Mouse (Mus musculus) limb, embryonic 15.5 days (tissue): ENCODE measurements around the gene Ppp1r11. TPM values are rescaled to one million over a fixed set of nuclear protein-coding genes. Genes with fewer than 3 reads are reported as not detected.

Experiments used
- ATAC-seq: fragments of 200-750 bp; cut with Nextera tagmentation; 2 replicates; pipeline ENCODE4 v1.8.0; 2017; ENCODE audit warnings: low read depth, moderate TSS enrichment; ENCODE audit not compliant: insufficient number of reproducible peaks, low FRiP score, low TSS enrichment
- H3K27ac ChIP-seq: fragments of 300-500 bp; sonication (generic); 2 replicates; pipeline ENCODE4 v1.5.1; 2015; ENCODE audit warnings: moderate library complexity, mild to moderate bottlenecking, inconsistent platforms
- H3K27me3 ChIP-seq: fragments of 300-500 bp; sonication (generic); 2 replicates; pipeline ENCODE4 v1.6.1; 2015; ENCODE audit warnings: inconsistent platforms
- H3K36me3 ChIP-seq: fragments of 300-500 bp; sonication (generic); 2 replicates; pipeline ENCODE4 v1.6.1; 2015; ENCODE audit warnings: inconsistent platforms
- H3K4me1 ChIP-seq: fragments of 300-500 bp; sonication (generic); 2 replicates; pipeline ENCODE4 v1.6.1; 2015; ENCODE audit warnings: inconsistent platforms
- H3K4me2 ChIP-seq: fragments of 300-500 bp; sonication (generic); 2 replicates; pipeline ENCODE4 v1.6.1; 2015; ENCODE audit warnings: mild to moderate bottlenecking, inconsistent platforms
- H3K4me3 ChIP-seq: fragments of 300-500 bp; sonication (generic); 2 replicates; pipeline ENCODE4 v1.5.1; 2015; ENCODE audit warnings: mild to moderate bottlenecking, inconsistent platforms
- H3K9ac ChIP-seq: fragments of 300-500 bp; sonication (generic); 2 replicates; pipeline ENCODE4 v1.6.1; 2015; ENCODE audit warnings: inconsistent platforms
- H3K9me3 ChIP-seq: fragments of 300-500 bp; sonication (generic); 2 replicates; pipeline ENCODE4 v1.6.1; 2016; ENCODE audit warnings: inconsistent platforms
- WGBS: fragments of 180-500 bp; shearing (Covaris S2); methylation state at CpG from one replicate; pipeline ENCODE4 v1.1.7; 2015; 5-methylcytosine and 5-hydroxymethylcytosine counted together
- polyA plus RNA-seq: library from polyadenylated mRNA; unstranded; fragments of >200 nt; fragmentation: Nextera tagmentation; extraction: Ambion mirVana; gene quantifications from 2 replicates; pipeline ENCODE4 v1.2.1, GENCODE M21; 2015

Ppp1r11 gene
- polyA plus RNA-seq, 1 experiment from 2014 or later, result 106 TPM

- H3K9ac ChIP-seq, result no peak overlapping the region
- H3K4me3 ChIP-seq, result no peak overlapping the region
- 68% methylated on average over 3 of the region's 3 CpGs for WGBS
- no peaks in the 10 kb centered on the region for H3K27me3 ChIP-seq
- H3K27ac ChIP-seq, result no peak overlapping the region
- no peaks in the 10 kb centered on the region for H3K9me3 ChIP-seq
- no peaks in the 10 kb centered on the region for H3K36me3 ChIP-seq
- no peak overlapping the region for H3K4me2 ChIP-seq
- no peak for ATAC-seq
- H3K4me1 ChIP-seq, result no peaks in the 10 kb centered on the region
Measured at GRCm38 (mm10) chr17:36903651-36904050, 47.9 kb downstream of the Ppp1r11 start.

GRCm38 (mm10) chr17:36900691-36901090 is 50.9 kb downstream of the Ppp1r11 start:
- H3K36me3 ChIP-seq, result no peaks in the 10 kb centered on the region
- H3K9me3 ChIP-seq, result no peaks in the 10 kb centered on the region
- no peak overlapping the region for H3K4me2 ChIP-seq
- no peak overlapping the region for H3K4me3 ChIP-seq
- no peaks in the 10 kb centered on the region for H3K4me1 ChIP-seq
- H3K27ac ChIP-seq, result no peak overlapping the region
- no peaks in the 10 kb centered on the region for H3K27me3 ChIP-seq
- no peak overlapping the region for H3K9ac ChIP-seq
- WGBS, result 40% methylated on average over 1 of the region's 1 CpGs
- ATAC-seq, result no peak

- H3K9me3 ChIP-seq, result no peaks in the 10 kb centered on the region
- H3K27ac ChIP-seq, result no peak overlapping the region
- no peak overlapping the region for H3K9ac ChIP-seq
- ATAC-seq, result no peak
- 75% methylated on average over 5 of the region's 5 CpGs for WGBS
- H3K36me3 ChIP-seq, result no peaks in the 10 kb centered on the region
- H3K4me3 ChIP-seq, result no peak overlapping the region
- H3K4me2 ChIP-seq, result no peak overlapping the region
- no peaks in the 10 kb centered on the region for H3K4me1 ChIP-seq
- no peaks in the 10 kb centered on the region for H3K27me3 ChIP-seq
Measured at GRCm38 (mm10) chr17:36900001-36900400, 51.5 kb downstream of the Ppp1r11 start.

GRCm38 (mm10) chr17:36899376-36899775 is 52.2 kb downstream of the Ppp1r11 start:
- Histone ChIP-seq H3K27ac (no peak overlapping the region), H3K9me3 (no peaks in the 10 kb centered on the region), H3K4me2 (no peak overlapping the region), H3K27me3 (no peaks in the 10 kb centered on the region), H3K4me3 (no peak overlapping the region), H3K4me1 (no peaks in the 10 kb centered on the region), H3K9ac (no peak overlapping the region), H3K36me3 (no peaks in the 10 kb centered on the region)
- ATAC-seq, result no peak
- 79% methylated on average over 4 of the region's 4 CpGs for WGBS

Other genes with a start within 250 kb of the Ppp1r11 start
- not detected in 2 replicates for gene H2-M10.5, start 178.8 kb downstream of the Ppp1r11 start, polyA plus RNA-seq
- gene H2-M10.6, start 139.6 kb downstream of the Ppp1r11 start, polyA plus RNA-seq, result not detected in 2 replicates
- 38.7 and 44.3 TPM in 2 replicates for gene Trim26, start 114.6 kb downstream of the Ppp1r11 start, polyA plus RNA-seq
- 0.10 TPM in 1 of 2 replicates, not detected in the other for gene Trim15, start 84.5 kb downstream of the Ppp1r11 start, polyA plus RNA-seq
- 2.4 and 3.8 TPM in 2 replicates for gene Trim10, start 82.2 kb downstream of the Ppp1r11 start, polyA plus RNA-seq
- gene Trim40, start 61.6 kb downstream of the Ppp1r11 start, polyA plus RNA-seq, result not detected in 2 replicates
- not detected in 2 replicates for gene Trim31, start 53.6 kb downstream of the Ppp1r11 start, polyA plus RNA-seq
- 6.8 and 9.1 TPM in 2 replicates for gene Rnf39, start 8.8 kb downstream of the Ppp1r11 start, polyA plus RNA-seq
- 83.5 and 97.9 TPM in 2 replicates for gene Znrd1, start 6.8 kb upstream of the Ppp1r11 start, polyA plus RNA-seq
- 5.5 and 5.9 TPM in 2 replicates for gene Znrd1as, start 6.9 kb upstream of the Ppp1r11 start, polyA plus RNA-seq
- 0.18 and 0.21 TPM in 2 replicates for gene 2410137M14Rik, start 29.5 kb upstream of the Ppp1r11 start, polyA plus RNA-seq
- gene H2-M5, start 37.8 kb upstream of the Ppp1r11 start, polyA plus RNA-seq, result 0.87 and 0.88 TPM in 2 replicates
- 64.4 and 72.9 TPM in 2 replicates for gene Zfp57, start 49.4 kb upstream of the Ppp1r11 start, polyA plus RNA-seq
- gene Mog, start 71.7 kb upstream of the Ppp1r11 start, polyA plus RNA-seq, result 0.14 TPM in 1 of 2 replicates, not detected in the other
- 8.1 and 8.7 TPM in 2 replicates for gene Gabbr1, start 94.2 kb upstream of the Ppp1r11 start, polyA plus RNA-seq
- gene Olfr90, start 136.8 kb upstream of the Ppp1r11 start, polyA plus RNA-seq, result not detected in 2 replicates
- not detected in 2 replicates for gene Olfr91, start 146.5 kb upstream of the Ppp1r11 start, polyA plus RNA-seq
- not detected in 2 replicates for gene Olfr92, start 168.3 kb upstream of the Ppp1r11 start, polyA plus RNA-seq
- not detected in 2 replicates for gene Olfr93, start 209.8 kb upstream of the Ppp1r11 start, polyA plus RNA-seq
- not detected in 2 replicates for gene Ubd, start 242.2 kb upstream of the Ppp1r11 start, polyA plus RNA-seq
- 0.12 and 0.14 TPM in 2 replicates for gene Olfr94, start 249.3 kb upstream of the Ppp1r11 start, polyA plus RNA-seq